Mouse (Mus musculus) lung, postnatal 14 days (tissue): Measurements from ENCODE around the gene Kcnh1.

Experiments
- DNase-seq: peaks from one replicate; pipeline ENCODE4 v3.0.0; 2021

Gene Kcnh1

DNA sequence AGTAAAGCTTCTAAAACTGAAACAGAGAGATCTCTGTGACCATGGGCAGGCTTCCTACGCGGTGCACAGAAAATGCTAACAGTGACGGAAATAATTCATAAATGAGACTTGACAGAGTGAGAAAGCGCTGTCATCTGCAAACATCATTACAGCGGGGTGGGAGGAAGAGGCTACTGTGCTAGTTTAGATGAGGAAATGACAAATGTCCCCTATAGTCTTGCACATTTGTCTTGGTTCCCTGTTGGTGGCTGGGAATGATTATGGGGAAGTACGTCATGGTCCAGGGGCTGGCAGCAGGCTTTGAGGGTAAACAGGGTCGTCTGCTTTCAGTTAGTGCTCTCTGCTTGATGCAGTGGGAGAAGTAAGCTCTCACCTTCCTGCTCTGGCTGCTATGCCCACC, 346.6 kb downstream of the Kcnh1 start:
- DNase-seq, result peak; percentile 1

DNA sequence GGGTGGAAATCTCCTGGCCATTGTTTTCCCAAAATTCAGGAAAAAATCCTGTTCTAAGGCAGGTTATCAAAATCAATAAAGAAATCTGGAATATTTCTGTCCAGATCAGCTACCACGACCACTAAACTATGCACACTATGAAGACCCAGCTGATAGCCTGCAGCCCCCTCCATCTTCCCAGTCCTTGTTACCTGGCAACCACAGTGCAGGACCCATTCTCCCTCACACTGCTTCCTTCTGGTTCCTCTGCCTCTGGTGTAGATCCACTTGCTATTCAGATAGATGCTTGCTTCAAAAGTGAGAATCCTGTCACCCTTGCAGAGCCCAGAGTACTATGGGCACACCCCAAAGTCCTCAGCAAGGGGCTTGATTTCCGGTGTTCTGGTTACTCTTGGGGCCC, 351.5 kb downstream of the Kcnh1 start:
- DNase-seq, result no peak

DNA sequence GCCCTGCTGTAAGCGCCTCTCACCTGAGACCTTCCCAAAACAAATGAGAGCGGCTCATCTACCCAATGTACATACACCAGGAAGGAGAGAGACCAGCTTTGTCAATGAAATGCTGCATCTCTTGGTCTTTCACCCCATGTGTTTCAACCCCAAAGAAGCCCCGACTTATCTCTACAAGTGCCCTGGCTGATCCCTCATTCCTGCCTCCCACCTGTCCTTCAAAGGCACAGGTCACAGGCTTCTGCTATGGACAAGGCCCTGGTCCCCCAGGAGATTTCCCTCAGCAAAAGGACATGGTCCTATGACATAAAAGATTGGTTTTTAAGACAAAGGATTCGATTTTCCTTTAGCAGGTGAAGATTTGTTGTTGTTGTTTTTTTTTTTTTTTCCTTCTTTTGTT, 353.1 kb downstream of the Kcnh1 start:
- no peak for DNase-seq

DNA sequence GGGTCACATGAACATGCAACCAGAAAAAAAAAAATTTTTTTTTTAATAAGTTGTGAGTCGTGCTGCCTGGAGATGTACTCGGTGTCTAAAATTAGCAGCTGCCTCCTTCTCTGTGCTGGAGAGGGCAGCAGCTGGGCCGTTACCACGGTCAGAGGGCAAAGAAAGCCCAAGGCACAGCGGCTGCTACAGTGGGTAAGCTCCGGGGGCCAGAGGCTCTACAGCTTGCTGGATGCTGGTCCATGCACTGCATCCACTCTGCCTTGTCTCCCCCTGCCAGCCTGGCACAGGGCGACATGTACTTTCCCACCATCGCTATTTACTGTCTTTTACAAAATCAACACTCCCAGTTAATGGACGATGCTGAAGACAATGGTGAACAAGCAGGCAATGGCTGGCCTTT, 353.5 kb downstream of the Kcnh1 start:
- DNase-seq, result no peak

DNA sequence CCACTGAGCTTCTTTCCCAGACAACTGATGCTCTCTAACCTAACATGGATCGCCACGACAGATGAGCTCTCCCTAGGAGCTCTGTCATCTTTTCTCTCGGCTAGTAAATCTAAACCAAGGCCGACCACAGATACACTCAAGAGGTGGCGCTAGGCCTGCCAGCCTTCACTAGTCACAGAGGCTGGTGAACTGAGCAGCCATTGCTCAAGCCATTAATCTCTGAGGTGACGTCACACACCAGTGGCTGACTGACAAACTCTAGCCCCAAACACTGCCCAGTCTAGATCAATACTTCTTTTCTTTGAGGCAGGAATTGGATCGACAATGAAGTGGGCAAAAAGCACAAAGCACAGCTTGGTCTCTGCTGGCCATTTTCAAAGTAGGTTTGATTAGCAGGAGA, 354.3 kb downstream of the Kcnh1 start:
- no peak for DNase-seq

DNA sequence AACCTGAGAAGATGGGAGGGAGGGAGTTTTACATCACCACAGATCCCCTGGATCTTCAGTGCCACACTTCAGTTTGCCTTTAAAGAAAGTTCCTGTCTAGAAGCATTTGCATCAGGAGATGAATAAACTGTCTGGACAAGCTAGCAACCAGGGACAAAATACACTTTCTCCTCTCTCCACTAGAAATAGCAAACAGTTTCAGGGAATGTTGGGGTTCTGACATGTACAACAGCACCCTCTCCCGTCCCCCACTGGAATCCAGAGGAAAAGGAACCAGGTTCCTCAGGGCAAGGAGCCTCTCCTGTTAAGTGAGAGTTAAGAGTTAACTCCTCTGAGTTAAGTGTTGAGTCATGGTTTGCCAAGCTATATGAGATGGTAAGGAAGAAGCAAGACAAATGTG, 356.3 kb downstream of the Kcnh1 start:
- no peak for DNase-seq

DNA sequence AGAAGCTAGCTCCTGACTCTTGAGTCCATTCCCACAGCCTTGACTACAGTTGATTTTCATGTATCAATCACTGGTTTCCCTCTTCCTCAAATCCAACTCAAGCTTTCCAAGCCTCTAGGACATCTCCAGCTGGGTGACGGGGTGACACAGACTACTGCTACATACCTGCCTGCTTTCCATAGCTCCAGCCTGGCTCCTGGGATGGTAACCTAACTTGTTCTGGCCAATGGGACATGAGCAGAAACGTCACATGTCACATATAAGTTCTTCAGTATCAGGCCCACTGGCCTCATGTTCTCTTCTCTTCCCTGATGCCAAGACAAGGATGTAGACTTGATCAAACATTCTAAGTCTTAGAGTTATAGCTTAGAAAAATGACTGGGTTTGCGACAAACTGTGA, 360.0 kb downstream of the Kcnh1 start:
- DNase-seq, result no peak

DNA sequence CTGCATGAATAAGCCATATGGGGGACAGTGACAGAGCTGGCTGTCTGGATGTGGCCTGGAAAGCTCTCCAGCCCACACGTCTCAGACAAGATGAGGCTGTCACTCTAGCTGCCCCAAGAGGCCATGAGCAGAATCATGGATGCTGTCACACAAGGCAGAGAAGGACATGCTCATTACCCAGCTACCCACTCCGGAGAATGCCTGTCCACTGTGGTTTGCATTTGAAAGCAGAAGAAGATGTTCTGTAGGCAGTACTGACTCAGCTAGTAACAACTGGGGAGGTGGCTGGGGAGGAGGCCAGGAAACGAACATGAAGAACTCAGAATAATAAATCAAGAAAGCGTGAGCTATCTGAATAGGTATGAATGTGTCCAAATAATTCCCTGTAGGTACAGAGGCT, 364.9 kb downstream of the Kcnh1 start:
- no peak for DNase-seq

DNA sequence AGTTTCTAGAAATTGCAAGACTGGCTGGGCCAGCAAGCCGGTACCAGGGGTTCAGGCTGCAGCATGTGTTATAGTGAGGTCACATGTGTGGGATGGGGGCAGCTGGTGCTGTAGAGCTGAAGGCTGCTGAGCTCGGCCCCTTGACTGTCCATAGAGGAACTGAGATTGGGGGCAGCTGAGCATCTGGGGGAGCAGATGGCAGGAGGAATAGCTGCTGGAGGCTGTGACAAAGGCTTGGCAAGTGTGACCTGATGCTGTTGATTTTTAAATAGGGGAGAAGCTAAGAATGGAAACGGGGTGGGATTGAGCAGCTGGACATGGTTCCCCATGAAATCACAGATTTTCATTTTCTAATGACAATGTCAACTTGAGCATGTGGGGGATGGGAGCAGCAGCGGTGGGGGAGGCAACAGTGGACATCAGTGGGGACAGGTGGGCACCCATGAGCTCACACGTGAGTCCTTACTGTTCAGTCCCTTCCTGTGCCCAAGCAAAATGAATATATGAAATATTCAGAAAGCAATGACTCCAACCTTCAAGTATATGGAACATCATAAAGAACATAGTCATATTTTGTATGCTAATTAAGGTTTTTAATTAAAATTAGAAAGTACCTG, 367.5 kb downstream of the Kcnh1 start:
- no peak for DNase-seq

DNA sequence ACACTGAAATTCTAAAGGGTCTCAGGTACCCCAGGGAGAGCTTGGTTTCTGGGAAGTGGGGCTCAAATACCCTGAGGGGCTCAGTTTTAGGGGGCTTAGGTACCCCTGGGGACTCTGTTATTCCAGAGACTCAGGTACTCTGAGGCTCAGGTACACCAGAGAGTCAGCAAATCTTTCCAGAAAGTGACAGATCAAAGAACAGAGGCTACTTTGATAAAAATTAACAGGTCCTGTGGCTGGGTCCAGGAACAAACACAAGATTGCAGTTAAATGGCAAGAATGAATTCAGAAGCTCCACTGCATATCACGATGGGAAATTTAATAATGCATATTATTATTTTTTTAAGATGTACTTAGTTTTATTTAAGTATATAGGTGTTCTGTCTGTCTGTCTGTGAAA, 368.8 kb downstream of the Kcnh1 start:
- DNase-seq, result no peak
